Mouse (Mus musculus) liver, adult 2 months (tissue): Measurements from ENCODE around the gene Phldb3.

ENCODE experiments used
- CTCF ChIP-seq: fragments of 200-500 bp; IDR thresholded peaks from 2 replicates; pipeline ENCODE4 v1.5.1; 2011; ENCODE audit warnings: low read depth, low read length, control low read depth
- POLR2A ChIP-seq: fragments of 200-500 bp; IDR thresholded peaks from 2 replicates; pipeline ENCODE4 v1.6.1; 2011; ENCODE audit warnings: low read length, control low read depth; ENCODE audit not compliant: insufficient read depth; ENCODE audit errors: extremely low read depth

DNA sequence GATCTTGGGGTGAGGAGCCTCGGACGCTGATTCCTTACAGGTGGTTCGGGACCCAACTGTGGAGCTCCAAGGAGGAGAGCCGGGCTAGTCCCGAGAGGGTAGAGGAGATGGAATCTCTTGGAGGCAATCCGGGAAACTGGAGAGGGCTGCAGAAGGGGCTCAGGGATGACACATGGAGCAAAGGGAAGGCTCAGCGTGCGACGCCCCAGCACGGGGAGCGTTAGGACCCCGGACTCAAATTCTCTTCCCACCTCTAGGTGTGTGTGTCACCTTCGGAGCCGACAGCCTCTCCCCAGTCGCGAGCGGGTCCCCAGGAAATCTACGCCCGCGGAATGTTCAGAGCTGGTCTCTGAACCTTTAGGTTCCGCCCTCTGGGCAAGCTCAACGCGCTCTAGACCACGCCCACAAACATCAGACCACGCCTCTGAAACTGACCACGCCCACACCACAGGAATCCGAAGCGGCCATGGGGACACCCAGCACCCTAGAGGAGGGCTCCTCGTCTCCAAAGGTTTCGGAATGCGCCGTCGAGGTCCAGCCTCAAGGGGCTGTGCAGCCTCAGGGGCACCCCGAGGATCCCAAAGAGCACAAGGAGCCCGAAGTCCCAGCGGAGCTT, 424 bp downstream of the Phldb3 start:
- no peak for TF ChIP-seq CTCF
- TF ChIP-seq POLR2A: peak; percentile 77; the same call in 1 of the 2 replicates
